Mouse (Mus musculus) bone marrow macrophage, adult 2 months (primary cell): ENCODE measurements around the gene Srrm2. TPM values are rescaled to one million over a fixed set of nuclear protein-coding genes. Genes with fewer than 3 reads are reported as not detected.

Experiments used
- H3K27ac ChIP-seq: 2 replicates; pipeline ENCODE4 v1.5.1; 2012; ENCODE audit warnings: low read depth, low read length; ENCODE audit not compliant: insufficient read depth
- H3K4me1 ChIP-seq: 2 replicates; pipeline ENCODE4 v1.6.1; 2012; ENCODE audit warnings: low read length; ENCODE audit not compliant: control insufficient read depth, insufficient read depth
- H3K4me3 ChIP-seq: 2 replicates; pipeline ENCODE4 v1.5.1; 2012; ENCODE audit warnings: mild to moderate bottlenecking, low read length, moderate library complexity; ENCODE audit not compliant: insufficient read depth
- CTCF ChIP-seq: IDR thresholded peaks from 2 replicates; pipeline ENCODE4 v1.5.1; 2012; ENCODE audit warnings: low read depth, mild to moderate bottlenecking, low read length, moderate library complexity
- POLR2A ChIP-seq: IDR thresholded peaks from 2 replicates; pipeline ENCODE4 v1.6.1; 2012; ENCODE audit warnings: mild to moderate bottlenecking, low read depth, low read length, borderline replicate concordance
- polyA plus RNA-seq: library from polyadenylated mRNA; stranded (reverse); fragments of >200 nt; gene quantifications from 2 replicates; pipeline ENCODE4 v1.2.4, GENCODE M21; 2012; ENCODE audit not compliant: missing spikeins, insufficient read depth, insufficient read length

Gene Srrm2
- 502 and 543 TPM in 2 replicates for polyA plus RNA-seq

DNA sequence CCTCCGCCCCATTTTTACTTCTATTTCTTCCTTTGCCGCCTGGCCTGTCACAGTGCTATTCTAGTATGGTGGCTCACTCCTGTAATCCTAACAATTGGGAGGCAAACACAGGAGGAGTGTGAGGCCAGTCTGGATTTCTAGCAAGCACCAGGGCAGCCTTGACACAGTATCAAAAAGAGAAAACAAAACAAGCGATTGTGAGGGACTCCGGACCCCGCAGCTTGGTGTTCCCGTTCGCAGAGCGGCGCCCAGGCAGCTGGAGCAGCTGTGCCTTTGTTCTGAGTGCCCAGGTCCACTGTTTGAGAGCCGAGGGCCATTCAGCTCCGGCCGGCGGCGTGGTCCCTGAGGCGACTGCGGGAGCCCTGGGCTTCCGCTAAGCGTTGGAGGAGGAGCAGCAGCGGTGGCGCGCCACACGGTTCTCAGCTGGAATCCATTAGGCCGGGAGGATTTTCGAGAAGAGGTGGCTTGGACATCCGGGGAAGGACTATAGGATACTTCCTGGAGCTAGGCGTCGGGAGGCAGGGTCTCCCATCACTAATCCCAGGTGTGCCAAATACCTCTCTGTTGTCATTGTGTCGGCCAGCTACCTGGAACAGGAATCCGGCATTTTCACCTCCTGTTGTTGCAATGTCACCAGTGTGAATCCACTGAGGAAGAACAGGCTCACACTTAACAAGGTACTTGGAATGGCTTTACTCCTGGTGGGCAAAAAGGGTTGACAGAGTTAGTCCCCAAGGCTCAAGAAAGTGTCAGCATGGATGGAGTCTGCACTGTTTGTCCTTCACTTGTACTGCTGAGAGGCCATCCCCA, at the start of gene Srrm2:
Srrm2 (plus strand) TSS at position 264 of the 810 bp plus-strand sequence.
- TF ChIP-seq POLR2A, result no peak
- no peak for TF ChIP-seq CTCF

DNA sequence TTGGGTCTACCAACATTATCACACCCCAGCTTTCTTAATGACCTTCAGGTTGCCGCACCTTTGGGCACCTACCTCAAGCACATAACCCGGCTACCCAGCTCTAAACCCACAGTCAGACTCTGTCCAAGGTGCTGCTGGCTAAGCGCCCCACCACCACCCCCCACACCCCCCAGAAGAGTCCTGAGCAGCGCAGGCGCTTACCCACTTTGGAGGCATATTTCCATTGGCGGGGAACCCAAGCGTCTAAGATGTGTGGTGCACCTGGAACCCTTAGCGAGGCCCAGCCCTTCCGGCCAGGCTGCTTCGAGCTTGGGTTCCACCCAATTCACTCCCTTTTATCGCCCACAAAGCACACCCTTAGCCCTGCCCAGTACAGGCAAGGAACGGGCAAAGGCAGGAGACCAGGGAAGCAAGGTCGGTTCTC, 49.7 kb upstream of the Srrm2 start, which contains the start of gene Paqr4:
Paqr4 (minus strand) TSS at position 270 of the 424 bp plus-strand sequence.
- Histone ChIP-seq H3K4me1 (peaks cover 3% of the 10 kb centered on the region; the same call in 1 of the 2 replicates), H3K4me3 (peak within 1 kb of the TSS; percentile 72), H3K27ac (no peak within 1 kb of the TSS)
- no peak for TF ChIP-seq CTCF
- TF ChIP-seq POLR2A, result no peak

More for the DNA sequence above, at the start of gene Srrm2:
- peak within 1 kb of the TSS; percentile 51 for H3K4me3 ChIP-seq
- peaks cover 16% of the 10 kb centered on the region for H3K4me1 ChIP-seq
- peak within 1 kb of the TSS; percentile 19; the same call in 1 of the 2 replicates for H3K27ac ChIP-seq

DNA sequence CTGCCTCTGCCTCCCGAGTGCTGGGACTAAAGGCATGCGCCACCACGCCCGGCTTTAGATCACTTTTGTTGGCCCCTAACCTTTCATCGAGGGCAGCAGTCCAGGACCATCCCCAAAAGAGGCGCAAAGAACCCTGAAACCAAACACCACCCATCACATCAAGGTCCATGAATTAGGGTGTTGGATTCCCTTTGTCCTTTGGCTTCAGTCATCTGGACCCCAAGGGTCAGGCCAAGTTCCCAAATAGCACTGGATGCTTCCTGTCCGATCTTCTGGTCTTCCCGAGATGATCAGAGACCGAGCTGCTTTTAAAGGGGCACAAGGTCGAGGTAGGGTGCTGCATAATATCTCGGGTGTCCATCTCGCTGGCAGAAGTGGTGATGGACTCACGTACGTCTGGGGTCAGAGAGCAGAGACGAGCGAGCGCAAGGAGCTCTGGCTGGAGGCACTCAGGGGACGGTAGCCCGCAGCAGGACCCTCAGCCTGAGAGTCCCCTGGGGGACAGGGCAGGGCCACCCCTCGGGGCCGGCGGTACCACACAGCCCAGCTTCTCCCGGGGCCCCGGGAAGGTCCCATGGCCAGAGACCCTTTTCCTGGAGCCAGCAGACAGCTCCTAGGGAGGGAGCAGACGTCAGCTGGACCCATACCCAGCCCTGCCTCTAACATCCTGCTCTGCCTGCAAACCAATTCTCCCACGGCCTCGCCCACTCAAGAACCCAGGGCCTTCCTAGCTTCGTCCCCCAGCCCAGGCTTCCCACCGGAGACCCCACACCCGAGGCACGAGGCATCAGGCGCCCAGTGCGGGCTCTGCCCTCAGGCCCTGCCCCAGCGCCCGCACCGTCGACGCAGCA, 48.7 kb upstream of the Srrm2 start:
- TF ChIP-seq POLR2A (no peak), CTCF (no peak)
- Histone ChIP-seq H3K4me3 (no peak overlapping the region), H3K4me1 (peaks cover 4% of the 10 kb centered on the region), H3K27ac (no peak overlapping the region)

DNA sequence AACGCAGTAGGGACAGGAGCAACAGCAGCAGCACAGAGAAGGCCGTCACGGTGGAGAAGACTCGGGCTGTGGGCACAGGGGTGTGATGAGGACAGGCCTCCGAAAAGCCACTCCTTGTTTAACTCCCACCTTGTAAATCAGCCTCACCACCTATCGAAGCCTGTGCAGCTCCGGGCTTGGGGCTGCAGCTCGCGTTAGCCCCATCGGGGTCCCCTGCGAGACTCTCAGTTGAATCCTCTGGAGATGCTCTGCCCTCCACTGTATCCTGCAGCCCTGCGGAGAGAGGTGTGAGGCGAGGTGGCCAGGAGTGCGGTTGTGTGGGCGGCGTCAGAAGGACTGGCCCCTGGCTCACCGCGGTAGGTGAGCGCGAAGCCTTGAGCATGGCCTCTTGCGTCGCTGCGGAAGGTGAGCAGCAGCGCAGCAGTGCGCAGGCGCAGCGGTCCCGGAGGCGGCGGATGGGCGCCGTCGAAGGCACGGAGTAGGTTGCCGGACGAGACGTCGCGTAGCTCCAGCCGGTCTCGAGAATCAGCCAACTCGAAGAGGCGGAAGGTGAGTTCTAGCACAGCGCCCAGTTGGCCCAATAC, 48.0 kb upstream of the Srrm2 start:
- Histone ChIP-seq H3K27ac (no peak overlapping the region), H3K4me3 (peak overlapping the region; percentile 20; the same call in 1 of the 2 replicates), H3K4me1 (peaks cover 9% of the 10 kb centered on the region)
- TF ChIP-seq CTCF (no peak), POLR2A (no peak)

DNA sequence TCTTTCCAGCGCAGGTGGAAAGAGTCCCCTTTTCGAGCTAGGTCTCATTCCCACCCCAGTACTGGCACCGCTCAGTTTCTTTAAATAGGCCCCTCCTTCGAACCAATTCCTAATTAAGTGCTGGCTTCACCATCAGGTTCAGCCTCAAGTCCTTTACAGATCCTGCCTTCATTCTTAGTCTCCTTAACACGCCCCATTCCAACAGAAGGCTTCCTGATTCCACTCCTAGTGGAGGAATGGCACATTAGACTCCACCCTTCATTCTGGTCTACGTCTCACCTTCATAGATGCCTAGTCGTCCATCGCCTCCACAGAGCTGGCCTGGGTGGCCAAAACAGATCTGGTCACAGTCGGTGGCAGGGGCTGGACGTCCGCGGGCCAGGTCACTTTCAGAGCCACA, 47.4 kb upstream of the Srrm2 start:
- no peak overlapping the region for H3K27ac ChIP-seq
- peaks cover 14% of the 10 kb centered on the region for H3K4me1 ChIP-seq

DNA sequence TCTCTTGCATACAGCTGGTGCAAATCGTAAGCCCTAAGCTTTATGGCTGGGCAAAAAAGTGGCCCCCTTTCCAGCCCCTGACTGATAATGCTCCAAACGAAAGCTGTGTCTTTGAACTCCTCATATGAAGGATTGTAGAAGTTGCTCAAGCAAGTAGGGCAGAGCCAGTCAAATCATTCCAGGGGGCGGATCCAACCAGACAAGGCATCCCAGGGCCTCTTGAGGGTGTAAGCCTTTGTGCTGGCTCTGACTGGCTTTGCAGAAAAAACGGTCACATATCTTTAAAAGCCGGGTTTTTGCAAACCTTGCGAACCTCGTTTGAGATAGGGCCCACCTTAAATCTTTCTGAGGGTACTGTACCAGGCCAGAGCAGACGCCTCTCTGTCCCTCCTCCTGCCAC, 46.3 kb upstream of the Srrm2 start:
- peaks cover 18% of the 10 kb centered on the region for H3K4me1 ChIP-seq
- TF ChIP-seq CTCF (no peak), POLR2A (no peak)
- no peak overlapping the region for H3K27ac ChIP-seq
- H3K4me3 ChIP-seq, result no peak overlapping the region

More for the DNA sequence above, 47.4 kb upstream of the Srrm2 start:
- H3K4me3 ChIP-seq, result no peak overlapping the region
- no peak for TF ChIP-seq POLR2A
- TF ChIP-seq CTCF, result no peak

DNA sequence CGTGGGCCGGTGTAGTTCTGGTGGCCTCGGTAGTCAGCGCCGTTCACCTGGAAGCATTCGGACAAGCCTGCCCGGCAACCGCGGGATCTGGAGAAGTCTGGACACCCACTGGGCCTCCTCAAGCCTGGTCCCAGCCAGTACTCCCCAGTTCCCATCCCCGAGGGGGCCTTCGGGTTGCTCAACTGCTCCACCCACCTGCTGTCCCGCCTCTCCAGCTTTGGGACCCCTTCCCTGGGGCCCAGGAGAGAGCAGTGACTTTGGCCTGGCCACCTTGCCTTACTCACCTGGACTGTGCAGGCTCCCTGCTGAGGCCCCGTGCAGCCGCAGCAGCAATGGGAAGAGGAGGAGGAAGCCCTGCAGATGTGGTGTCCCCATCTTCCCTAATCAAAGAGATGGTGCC, 45.7 kb upstream of the Srrm2 start:
- TF ChIP-seq CTCF, result no peak
- no peak for TF ChIP-seq POLR2A
- Histone ChIP-seq H3K4me1 (peaks cover 23% of the 10 kb centered on the region), H3K4me3 (no peak overlapping the region), H3K27ac (no peak overlapping the region)

DNA sequence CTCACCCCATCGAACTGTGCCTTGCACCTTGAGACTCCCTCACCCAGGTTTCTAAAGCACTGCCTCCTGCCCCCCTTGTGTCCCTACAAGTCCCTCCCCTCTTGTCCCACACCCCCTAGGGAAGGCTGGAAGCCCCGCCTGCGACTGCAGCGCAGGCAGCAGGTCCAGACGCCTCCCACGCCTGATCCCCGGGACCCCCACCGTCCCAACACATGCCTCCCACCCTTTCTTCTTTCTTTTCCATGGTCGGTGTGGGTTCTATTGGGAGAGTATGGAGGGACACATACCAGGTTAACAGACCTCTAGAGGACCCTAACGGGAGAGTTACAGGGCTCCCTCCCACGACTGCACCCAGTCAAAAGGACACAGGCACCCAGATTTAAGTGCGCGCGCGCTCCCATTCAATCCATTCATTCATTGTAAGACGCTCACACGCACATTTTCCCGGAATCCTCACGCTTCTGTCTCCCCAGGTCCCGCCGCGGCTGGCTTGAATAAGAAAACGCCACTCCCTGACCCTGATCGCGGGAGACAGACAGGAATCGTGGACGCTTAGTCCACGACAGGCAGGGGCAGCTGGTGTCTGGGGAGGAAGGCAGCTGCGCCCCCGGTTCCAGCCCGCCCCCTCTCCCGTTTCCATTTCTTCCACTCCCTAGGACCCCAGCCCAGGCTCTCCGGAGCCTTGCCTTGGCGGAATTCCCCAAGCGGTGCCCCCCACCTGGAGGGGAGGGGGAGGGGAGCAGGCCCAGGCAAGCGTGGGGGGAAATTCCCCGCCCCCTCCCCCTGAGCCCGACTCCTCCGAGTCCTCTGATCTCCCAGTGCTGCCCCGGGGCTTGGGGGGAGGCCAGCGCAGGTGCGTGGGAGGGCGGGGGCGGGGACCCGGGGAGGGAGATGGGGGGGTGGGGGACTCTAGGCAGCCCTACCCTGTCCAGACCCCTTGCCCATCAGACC, 44.8 kb upstream of the Srrm2 start, which contains the start of gene Kremen2:
Kremen2 (minus strand) TSS at position 533 of the 951 bp plus-strand sequence.
- TF ChIP-seq POLR2A (no peak), CTCF (no peak)
- peak within 1 kb of the TSS; percentile 9; the same call in 1 of the 2 replicates for H3K4me3 ChIP-seq
- peaks cover 23% of the 10 kb centered on the region for H3K4me1 ChIP-seq
- no peak within 1 kb of the TSS for H3K27ac ChIP-seq

DNA sequence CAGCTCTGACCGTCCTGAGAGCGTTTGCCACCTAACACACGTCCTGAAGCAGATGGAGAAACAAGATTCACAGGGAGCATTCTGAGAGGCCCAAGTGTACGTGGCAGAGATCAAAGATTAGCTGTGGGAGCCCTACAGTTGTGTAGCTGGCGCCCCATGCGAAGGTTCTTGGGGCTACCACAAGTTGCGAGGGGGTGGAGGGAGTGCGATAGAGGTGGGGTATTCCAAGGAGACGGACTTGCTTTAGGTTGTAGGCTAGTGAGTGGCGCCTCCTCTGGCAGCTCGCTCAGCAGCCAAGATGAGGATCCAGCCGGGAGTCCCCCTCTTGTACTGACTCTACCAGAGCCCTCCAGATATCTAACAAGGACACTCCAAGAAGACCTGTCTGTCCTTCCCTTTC, 44.0 kb upstream of the Srrm2 start:
- TF ChIP-seq CTCF (no peak), POLR2A (no peak)

More for the DNA sequence above, 44.0 kb upstream of the Srrm2 start:
- Histone ChIP-seq H3K27ac (no peak overlapping the region), H3K4me3 (no peak overlapping the region), H3K4me1 (peaks cover 19% of the 10 kb centered on the region)
